Mouse (Mus musculus): ENCODE data around the gene Cpt1a.

The Cpt1a gene

GRCm38 (mm10) chr19:3322261-3322969, at the start of gene Cpt1a:
Cpt1a (plus strand) TSS chr19:3322334.
- no peak for DNase-seq (ENCODE audit: low read depth, low spot score)

GRCm38 (mm10) chr19:3273331-3273730, 48.8 kb upstream of the Cpt1a start:
- no peak for DNase-seq (ENCODE audit: low read depth, low spot score)

- no peak for DNase-seq (ENCODE audit: low read depth, low spot score)
Measured at GRCm38 (mm10) chr19:3275744-3276365, 46.3 kb upstream of the Cpt1a start.

- DNase-seq (ENCODE audit: low read depth, low spot score), result no peak
Measured at GRCm38 (mm10) chr19:3281886-3282285, 40.2 kb upstream of the Cpt1a start.

GRCm38 (mm10) chr19:3282572-3283467, 39.3 kb upstream of the Cpt1a start, which contains the start of the genes Mrpl21 and Ighmbp2:
Mrpl21 (plus strand) TSS chr19:3282901.
Ighmbp2 (minus strand) TSS chr19:3283017.
- peak; percentile 94 for DNase-seq (ENCODE audit: low read depth, low spot score)

GRCm38 (mm10) chr19:3289006-3289405, 33.1 kb upstream of the Cpt1a start:
- no peak for DNase-seq (ENCODE audit: low read depth, low spot score)

GRCm38 (mm10) chr19:3292028-3292427, 30.1 kb upstream of the Cpt1a start:
- DNase-seq (ENCODE audit: low read depth, low spot score), result peak; percentile 23

- no peak for DNase-seq (ENCODE audit: low read depth, low spot score)
Measured at GRCm38 (mm10) chr19:3292993-3293392, 29.1 kb upstream of the Cpt1a start.

- DNase-seq (ENCODE audit: low read depth, low spot score), result no peak
Measured at GRCm38 (mm10) chr19:3295245-3295644, 26.9 kb upstream of the Cpt1a start.

- no peak for DNase-seq (ENCODE audit: low read depth, low spot score)
Measured at GRCm38 (mm10) chr19:3297034-3297433, 25.1 kb upstream of the Cpt1a start.

- DNase-seq (ENCODE audit: low read depth, low spot score), result no peak
Measured at GRCm38 (mm10) chr19:3297775-3298174, 24.4 kb upstream of the Cpt1a start.

- DNase-seq (ENCODE audit: low read depth, low spot score), result no peak
Measured at GRCm38 (mm10) chr19:3304017-3304416, 18.1 kb upstream of the Cpt1a start.

- DNase-seq (ENCODE audit: low read depth, low spot score), result no peak
Measured at GRCm38 (mm10) chr19:3307175-3307949, 14.8 kb upstream of the Cpt1a start.

GRCm38 (mm10) chr19:3319341-3319740, 2.8 kb upstream of the Cpt1a start:
- DNase-seq (ENCODE audit: low read depth, low spot score), result no peak

- no peak for DNase-seq (ENCODE audit: low read depth, low spot score)
Measured at GRCm38 (mm10) chr19:3320086-3320485, 2.0 kb upstream of the Cpt1a start.

GRCm38 (mm10) chr19:3320801-3321200, 1.3 kb upstream of the Cpt1a start:
- DNase-seq (ENCODE audit: low read depth, low spot score), result no peak

GRCm38 (mm10) chr19:3321617-3322016, 517 bp upstream of the Cpt1a start:
- DNase-seq (ENCODE audit: low read depth, low spot score), result no peak

- DNase-seq (ENCODE audit: low read depth, low spot score), result no peak
Measured at GRCm38 (mm10) chr19:3323201-3323621, 1.1 kb downstream of the Cpt1a start.

- DNase-seq (ENCODE audit: low read depth, low spot score), result no peak
Measured at GRCm38 (mm10) chr19:3323753-3324270, 1.7 kb downstream of the Cpt1a start.

GRCm38 (mm10) chr19:3324271-3324811, 2.2 kb downstream of the Cpt1a start:
- no peak for DNase-seq (ENCODE audit: low read depth, low spot score)
